Mouse (Mus musculus) adipocyte (in vitro differentiated cells): ENCODE measurements around the gene Efna2.

Source experiments
- DNase-seq: peaks from one replicate; pipeline ENCODE4 v3.0.0-alpha.2; 2016; ENCODE audit warnings: low spot score

The Efna2 gene

GRCm38 (mm10) chr10:80179068-80180051 is at the start of gene Efna2:
TSS of gene Efna2 (plus strand) at chr10:80179482.
- DNase-seq: no peak

DNA sequence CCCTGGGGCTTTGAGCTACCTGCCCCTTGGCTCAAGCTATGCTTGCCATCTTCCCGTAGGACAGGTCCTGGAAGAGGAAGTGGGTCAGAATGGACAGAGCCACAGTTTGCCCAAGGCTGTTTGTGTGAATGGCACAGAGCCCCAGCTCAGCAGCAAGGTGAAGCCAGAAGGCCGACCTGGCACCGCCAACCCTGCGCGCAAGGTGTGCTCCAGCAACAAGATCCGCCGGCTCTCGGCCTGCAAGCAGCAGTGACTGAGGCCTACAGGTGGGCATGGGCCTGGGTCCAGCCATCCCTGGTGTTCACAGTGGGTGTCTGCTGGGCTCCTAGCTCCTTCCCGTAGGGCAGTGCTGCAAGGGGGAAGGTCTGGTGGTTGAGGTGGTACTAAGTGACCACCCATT is 49.4 kb upstream of the Efna2 start:
- no peak for DNase-seq

- no peak for DNase-seq
Measured at GRCm38 (mm10) chr10:80130403-80131031, 48.8 kb upstream of the Efna2 start.

DNA sequence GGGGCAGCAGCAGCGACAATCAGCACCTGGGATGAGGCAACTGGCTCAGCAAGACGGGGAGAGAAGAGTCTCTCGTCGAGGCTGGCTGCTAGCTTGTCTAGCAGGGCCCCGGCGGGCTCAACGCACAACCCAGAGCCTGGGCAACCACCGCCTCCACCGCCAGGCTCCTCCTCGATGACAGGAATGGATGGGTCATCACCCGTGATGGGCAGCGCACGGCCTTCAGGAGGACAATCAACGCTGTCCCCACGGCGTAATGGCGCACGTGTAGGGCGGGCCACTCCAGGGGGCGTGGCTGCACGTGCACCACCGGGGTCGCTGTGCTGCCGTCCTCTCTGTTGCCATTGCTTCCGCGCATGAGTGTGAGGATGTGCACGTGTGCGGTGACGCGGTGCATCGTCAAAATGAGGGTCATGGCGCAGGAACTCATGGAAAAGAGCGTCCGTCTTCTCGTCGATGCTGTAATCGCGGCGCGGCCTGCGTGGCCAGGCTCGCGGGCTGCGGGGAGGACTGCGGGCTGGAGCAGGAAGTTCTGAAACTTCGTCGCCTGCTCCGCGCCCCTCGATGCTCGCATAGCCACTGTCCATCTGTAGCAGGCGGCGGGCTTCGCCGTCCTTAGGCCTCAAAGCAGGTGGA is 47.8 kb upstream of the Efna2 start:
- no peak for DNase-seq

- no peak for DNase-seq
Measured at GRCm38 (mm10) chr10:80131952-80132350, 47.3 kb upstream of the Efna2 start.

GRCm38 (mm10) chr10:80133226-80133849 is 45.9 kb upstream of the Efna2 start:
- no peak for DNase-seq

- DNase-seq: no peak
Measured at GRCm38 (mm10) chr10:80134421-80134820, 44.9 kb upstream of the Efna2 start.

DNA sequence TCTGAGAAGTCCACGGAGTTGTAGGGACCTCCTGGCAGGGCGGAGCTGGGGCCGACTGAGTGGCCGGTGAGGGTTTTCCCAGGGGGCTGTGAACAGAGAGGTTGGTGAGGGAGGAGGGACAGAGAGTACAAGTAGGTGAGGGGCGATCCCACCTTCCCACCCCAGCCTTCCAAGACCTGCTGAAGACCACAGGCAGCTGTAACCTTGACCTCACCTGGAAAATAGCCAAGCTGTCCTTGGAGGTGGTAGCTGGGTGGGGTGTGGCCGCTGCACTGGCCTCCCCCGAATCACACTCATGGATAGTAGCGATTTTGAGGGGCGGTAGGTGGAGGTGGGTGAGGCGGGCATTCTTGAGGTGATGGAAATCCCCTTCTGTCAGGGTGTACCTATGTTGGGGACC is 44.1 kb upstream of the Efna2 start:
- DNase-seq: no peak

DNA sequence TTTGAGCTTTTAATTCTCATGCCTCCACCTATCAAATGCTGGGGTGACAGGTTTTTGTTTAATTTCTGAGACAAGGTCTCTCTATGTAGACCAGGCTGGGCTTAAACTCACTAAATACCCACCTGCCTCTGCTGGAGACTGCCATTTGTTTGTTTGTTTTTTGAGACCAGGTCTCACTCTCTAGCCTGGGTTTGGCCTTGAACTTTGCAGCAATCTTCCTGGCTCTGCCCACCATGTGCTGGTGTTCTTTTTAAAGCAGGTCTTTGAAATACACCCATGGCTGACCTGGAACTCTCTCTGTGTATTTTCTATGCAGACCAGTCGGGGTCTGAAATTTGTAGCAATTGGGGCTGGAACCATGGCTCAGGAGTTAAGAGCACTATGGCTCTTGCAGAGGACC is 43.6 kb upstream of the Efna2 start:
- DNase-seq: no peak

DNA sequence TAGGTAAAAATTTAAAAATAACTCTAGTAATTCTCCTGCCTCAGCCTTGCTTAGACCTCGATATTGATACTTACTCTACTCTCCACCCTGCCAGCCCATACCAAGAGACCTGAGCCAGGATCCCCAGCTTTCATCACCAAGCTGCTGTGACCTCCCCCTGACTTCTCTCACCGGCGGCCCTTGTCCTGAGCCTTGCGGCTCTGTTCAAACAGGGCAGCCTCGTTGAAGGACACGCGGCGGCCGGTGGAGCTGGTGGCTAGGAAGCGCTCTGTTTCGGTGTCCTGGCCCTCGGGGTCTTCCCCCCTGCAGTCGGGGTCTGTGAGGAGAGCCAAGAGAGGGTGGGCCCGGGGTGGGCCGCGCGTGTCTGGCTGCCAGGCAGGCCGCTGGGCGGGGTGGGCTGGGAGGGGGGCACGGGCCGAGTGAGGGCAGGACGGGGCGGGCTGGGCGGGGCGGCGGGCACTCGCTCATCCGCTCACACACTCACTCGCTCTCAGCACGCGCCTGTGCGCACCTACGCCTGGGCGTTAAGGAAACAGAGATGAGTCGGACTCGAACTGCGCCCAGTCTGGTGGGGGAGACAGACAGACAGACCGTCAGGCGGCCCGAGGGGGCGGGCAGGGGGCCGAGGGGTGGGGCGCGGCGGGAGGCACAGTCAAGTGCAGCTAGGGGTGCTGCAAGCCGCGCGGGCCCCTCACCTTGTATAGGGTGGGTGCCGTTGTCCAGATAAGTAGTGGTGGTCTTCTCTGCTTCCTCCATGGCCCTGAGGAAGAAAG is 42.9 kb upstream of the Efna2 start:
- no peak for DNase-seq

DNA sequence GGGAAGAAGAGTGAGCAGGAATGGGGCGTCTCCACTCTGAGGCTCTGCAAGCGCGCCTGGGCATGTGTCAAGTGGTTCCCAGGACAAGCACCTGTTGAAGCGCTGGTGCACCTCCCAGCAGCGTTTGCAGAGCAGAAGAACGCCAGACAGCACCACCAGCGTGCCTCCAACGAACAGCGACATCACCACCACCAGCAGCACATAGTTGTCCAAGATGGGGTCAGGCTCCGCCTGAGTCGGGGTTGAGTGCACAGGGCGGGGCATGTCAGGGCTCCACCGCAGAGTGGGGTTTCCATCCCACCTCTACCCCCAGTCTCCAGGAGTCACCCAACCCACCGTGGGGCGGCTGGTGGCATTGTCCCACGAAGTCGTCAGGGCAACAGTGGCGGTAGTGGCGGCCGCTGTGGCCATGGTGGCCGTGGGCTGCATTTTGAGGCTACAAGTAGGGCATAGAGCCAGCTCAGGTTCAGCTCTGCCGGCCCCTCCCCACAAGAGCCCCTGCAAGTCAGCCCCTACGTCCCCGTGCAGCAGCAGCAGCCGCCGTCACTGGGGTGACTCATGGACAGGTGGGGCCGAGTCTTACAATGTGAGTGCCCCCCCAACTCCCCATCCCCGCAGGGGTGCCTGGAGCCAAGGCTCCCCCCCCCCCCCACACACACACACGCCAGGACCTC is 42.2 kb upstream of the Efna2 start:
- no peak for DNase-seq

GRCm38 (mm10) chr10:80137626-80138552 is 41.4 kb upstream of the Efna2 start:
- no peak for DNase-seq

GRCm38 (mm10) chr10:80138553-80139438 is 40.5 kb upstream of the Efna2 start, which contains the start of gene Atp5d:
TSS of gene Atp5d (plus strand) at chr10:80138632.
- peak; percentile 18 for DNase-seq

DNA sequence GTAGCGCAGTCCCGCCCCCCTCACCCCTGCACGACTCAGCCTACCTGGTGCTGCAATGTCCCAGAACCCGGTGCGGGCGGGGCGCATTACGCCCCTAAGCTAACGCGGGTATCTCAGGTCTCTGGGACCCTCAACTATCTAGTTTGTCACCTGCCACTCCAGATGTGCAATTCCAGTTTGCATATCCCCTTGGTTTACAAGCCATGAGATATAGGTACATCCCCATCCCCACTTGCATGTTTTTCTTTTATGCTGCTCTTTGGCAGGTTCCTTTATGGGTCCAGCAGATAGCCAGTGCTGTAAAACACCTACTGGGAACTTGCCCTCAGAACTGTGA is 39.9 kb upstream of the Efna2 start:
- no peak for DNase-seq

GRCm38 (mm10) chr10:80139975-80140665 is 39.2 kb upstream of the Efna2 start:
- no peak for DNase-seq

- DNase-seq: peak; percentile 31
Measured at GRCm38 (mm10) chr10:80140666-80141035, 38.6 kb upstream of the Efna2 start, which contains the start of gene Cbarp. TSS of gene Cbarp (minus strand) at chr10:80140835.

GRCm38 (mm10) chr10:80141243-80141642 is 38.0 kb upstream of the Efna2 start:
- DNase-seq: peak; percentile 93
